Mouse (Mus musculus) hindbrain, embryonic 10.5 days (tissue): Measurements from ENCODE around the gene Eva1a. TPM values are rescaled to one million over a fixed set of nuclear protein-coding genes. Genes with fewer than 3 reads are reported as not detected.

Source experiments
- DNase-seq: peaks from one replicate; pipeline ENCODE4 v3.0.0-alpha.2; 2017; ENCODE audit warnings: low spot score
- H3K27ac ChIP-seq: fragments of 300-500 bp; sonication (generic); 2 replicates; pipeline ENCODE4 v1.5.1; 2016; ENCODE audit warnings: mild to moderate bottlenecking, moderate library complexity
- H3K27me3 ChIP-seq: fragments of 300-500 bp; sonication (generic); 2 replicates; pipeline ENCODE4 v1.6.1; 2016; ENCODE audit warnings: mild to moderate bottlenecking; ENCODE audit not compliant: poor library complexity, insufficient read depth, severe bottlenecking
- H3K36me3 ChIP-seq: fragments of 300-500 bp; sonication (generic); 2 replicates; pipeline ENCODE4 v1.6.1; 2016; ENCODE audit warnings: mild to moderate bottlenecking, moderate library complexity
- H3K4me1 ChIP-seq: fragments of 300-500 bp; sonication (generic); replicated peaks from 2 replicates; pipeline ENCODE4 v1.6.1; 2016; ENCODE audit warnings: mild to moderate bottlenecking
- H3K4me3 ChIP-seq: fragments of 300-500 bp; sonication (generic); 2 replicates; pipeline ENCODE4 v1.5.1; 2016; ENCODE audit warnings: mild to moderate bottlenecking, moderate library complexity
- H3K9me3 ChIP-seq: fragments of 300-500 bp; sonication (generic); 2 replicates; pipeline ENCODE4 v1.6.1; 2016; ENCODE audit warnings: mild to moderate bottlenecking, moderate library complexity
- whole genome bisulfite sequencing: fragments of 180-500 bp; shearing (Covaris S2); methylation state at CpG from one replicate; pipeline ENCODE4 v1.1.7; 2016; 5-methylcytosine and 5-hydroxymethylcytosine counted together
- polyA plus RNA-seq: library from polyadenylated mRNA; unstranded; fragments of >200 nt; fragmentation: Nextera tagmentation; extraction: Ambion mirVana; gene quantifications from 2 replicates; pipeline ENCODE4 v1.2.1, GENCODE M21; 2016

Gene Eva1a
- polyA plus RNA-seq, 1 experiment from 2014 or later = 3.3 TPM

DNA sequence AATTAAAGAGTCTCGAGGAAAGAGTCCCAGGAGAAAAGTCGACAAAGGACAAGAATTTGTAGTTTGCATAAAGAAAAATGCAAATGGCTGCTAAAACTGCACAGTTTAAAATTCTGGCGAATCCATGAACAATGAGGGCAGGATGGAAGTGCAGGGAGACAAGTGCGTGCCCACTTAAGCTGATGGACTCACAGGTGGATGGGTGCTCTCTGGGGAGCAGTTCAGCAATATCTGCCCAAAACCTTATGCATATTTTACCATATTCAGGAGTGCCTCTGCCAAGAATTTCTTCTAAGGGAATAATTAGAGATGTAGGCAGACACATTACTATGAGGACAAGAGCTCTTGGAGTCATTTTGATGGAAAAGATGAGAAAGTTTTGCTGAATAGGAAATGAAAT lies 35.5 kb downstream of the Eva1a start:
- Histone ChIP-seq H3K4me1 (no peaks in the 10 kb centered on the region), H3K4me3 (no peak overlapping the region), H3K9me3 (no peaks in the 10 kb centered on the region), H3K27me3 (no peaks in the 10 kb centered on the region), H3K36me3 (no peaks in the 10 kb centered on the region), H3K27ac (no peak overlapping the region)
- 87% methylated on average over 4 of the region's 4 CpGs for WGBS
- no peak for DNase-seq

DNA sequence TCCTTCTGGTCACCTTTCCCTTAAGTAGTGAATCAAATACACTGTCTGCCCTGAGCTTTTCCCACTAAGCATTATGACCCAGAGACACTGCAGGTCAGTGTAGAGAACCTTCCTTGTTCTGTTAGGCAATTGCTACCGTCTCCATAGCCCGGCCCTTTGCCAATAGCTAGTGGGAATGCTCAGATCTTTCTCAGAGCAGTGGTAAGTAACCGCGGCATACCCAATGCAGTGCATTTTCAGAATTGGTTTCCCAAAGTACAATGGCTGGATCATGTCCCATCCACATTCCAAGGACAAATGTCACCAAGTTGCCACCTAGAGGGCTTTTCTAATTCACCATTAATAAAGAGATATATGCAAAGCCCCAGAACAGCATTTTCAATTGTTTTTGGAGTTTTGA lies 38.0 kb downstream of the Eva1a start:
- WGBS = 92% methylated on average over 4 of the region's 4 CpGs
- Histone ChIP-seq H3K9me3 (no peaks in the 10 kb centered on the region), H3K36me3 (no peaks in the 10 kb centered on the region), H3K4me1 (no peaks in the 10 kb centered on the region), H3K27me3 (no peaks in the 10 kb centered on the region), H3K27ac (no peak overlapping the region), H3K4me3 (no peak overlapping the region)
- no peak for DNase-seq

DNA sequence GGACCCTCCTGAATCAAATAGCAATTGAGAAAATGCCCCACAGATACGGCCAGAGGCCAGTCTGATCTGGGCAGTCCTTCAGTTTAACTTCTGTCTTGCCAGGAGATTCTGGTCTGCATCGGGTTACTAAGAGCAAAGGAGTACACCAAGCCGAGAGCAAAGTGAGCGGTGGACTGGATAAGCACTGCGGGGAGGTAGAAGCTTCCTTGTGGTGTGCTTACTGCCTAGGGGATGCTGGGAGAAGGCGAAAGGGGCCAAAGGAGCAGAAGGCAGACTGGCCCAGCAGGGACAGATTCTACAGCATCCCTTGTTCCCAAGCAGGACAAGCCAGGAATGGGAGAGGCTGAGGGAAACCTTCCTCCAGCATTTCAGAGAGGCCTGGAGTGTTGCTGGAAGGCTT lies 42.8 kb downstream of the Eva1a start:
- WGBS = 74% methylated on average over 6 of the region's 6 CpGs
- H3K4me1 ChIP-seq = no peaks in the 10 kb centered on the region
- DNase-seq = no peak
- no peak overlapping the region for H3K27ac ChIP-seq
- no peaks in the 10 kb centered on the region for H3K36me3 ChIP-seq
- H3K27me3 ChIP-seq = no peaks in the 10 kb centered on the region
- H3K4me3 ChIP-seq = no peak overlapping the region
- H3K9me3 ChIP-seq = peaks cover 9% of the 10 kb centered on the region; the same call in 1 of the 2 replicates

DNA sequence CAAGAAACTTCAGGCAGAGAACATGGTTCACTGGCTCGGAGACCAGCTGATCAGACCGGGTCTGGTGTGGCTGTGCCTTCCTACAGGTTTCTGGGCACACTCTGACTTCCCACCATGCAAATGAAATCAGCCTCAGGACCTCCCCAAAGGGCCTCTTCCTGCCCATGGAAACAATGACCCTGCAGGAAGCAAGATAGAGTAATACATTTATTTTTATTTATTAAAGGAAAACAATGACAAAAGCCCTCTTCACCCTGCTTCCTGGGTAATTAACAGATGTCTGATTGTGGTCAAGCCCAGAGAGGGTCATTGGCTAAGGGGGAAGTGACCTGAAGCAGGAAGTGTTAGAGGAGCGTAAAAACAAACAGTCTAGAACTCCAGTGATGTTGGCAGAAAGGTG lies 43.4 kb downstream of the Eva1a start:
- Histone ChIP-seq H3K36me3 (no peaks in the 10 kb centered on the region), H3K27me3 (no peaks in the 10 kb centered on the region), H3K9me3 (peaks cover 9% of the 10 kb centered on the region; the same call in 1 of the 2 replicates), H3K27ac (no peak overlapping the region), H3K4me3 (no peak overlapping the region), H3K4me1 (no peaks in the 10 kb centered on the region)
- no peak for DNase-seq
- WGBS = 75% methylated on average over 3 of the region's 3 CpGs

DNA sequence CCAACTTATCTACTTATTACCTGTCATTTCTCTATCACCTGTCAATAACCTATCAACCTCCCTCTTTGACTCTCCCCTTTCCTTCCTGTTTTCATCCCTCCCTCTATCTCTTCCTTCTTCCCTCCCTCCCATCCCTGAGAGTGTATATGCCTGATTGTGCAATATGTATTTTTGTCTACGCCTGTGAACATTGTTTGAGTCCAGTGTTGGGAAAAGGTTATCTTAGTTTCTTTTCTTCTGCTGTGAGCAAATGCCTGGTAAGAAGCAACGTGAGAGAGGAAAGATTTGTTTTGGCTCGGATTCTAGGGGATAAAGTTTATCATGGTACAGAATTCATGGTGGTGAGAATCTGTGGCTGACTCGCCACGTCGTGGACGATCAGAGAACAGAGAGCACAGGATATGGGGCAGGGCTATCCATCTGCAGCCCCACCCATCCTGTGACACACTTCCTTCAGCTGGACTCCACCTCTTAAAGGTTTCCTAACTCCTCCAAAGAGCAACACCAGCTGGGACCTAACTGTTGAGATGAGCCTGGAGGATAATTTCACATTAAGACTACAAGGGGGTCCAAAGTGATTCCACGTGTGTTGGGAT lies 44.6 kb downstream of the Eva1a start:
- Histone ChIP-seq H3K27ac (no peak overlapping the region), H3K36me3 (no peaks in the 10 kb centered on the region), H3K4me1 (no peaks in the 10 kb centered on the region), H3K4me3 (no peak overlapping the region), H3K27me3 (peaks cover 6% of the 10 kb centered on the region), H3K9me3 (peaks cover 9% of the 10 kb centered on the region; the same call in 1 of the 2 replicates)
- no peak for DNase-seq
- 90% methylated on average over 8 of the region's 8 CpGs for WGBS

DNA sequence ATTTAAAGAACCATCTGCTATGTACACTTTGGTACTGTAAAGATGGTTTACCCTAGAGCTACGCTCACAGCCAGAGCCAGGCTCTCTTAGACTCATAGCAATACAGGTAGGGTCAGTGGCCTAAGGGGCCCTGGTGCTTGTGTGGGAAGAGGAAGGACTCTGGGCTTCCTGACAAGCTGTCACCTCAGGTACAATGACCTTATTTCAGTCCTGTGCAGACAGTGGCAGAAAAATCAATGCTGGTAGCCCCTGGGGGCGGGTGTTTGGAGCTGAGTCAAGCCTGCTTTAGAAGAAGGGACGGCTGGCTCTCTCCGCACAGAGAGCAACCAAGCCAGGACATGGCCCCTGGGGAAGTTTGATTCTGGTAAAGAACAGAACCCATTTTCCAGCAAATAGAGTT lies 47.3 kb downstream of the Eva1a start:
- WGBS = 69% methylated on average over 4 of the region's 4 CpGs
- no peaks in the 10 kb centered on the region for H3K36me3 ChIP-seq
- DNase-seq = no peak

DNA sequence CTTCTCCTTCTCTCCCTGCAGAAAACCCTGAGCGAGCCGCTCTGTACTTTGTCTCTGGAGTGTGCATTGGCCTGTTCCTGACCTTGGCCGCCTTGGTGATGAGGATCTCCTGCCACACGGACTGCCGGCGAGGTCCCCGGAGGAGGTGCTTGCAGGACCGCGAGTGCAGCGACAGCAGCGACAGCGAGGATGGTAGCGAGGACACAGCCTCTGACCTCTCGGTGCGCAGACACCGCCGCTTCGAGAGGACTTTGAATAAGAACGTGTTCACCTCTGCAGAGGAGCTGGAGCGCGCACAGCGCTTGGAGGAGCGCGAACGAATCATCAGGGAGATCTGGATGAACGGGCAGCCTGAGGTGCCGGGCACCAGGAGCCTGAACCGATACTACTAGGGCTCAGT lies 50.9 kb downstream of the Eva1a start:
- peaks cover 2% of the 10 kb centered on the region; the same call in 1 of the 2 replicates for H3K9me3 ChIP-seq
- H3K36me3 ChIP-seq = no peaks in the 10 kb centered on the region
- peak overlapping the region; percentile 51 for H3K4me3 ChIP-seq
- H3K27ac ChIP-seq = peak overlapping the region; percentile 74; the same call in 1 of the 2 replicates
- DNase-seq = peak; percentile 51
- peaks cover 42% of the 10 kb centered on the region for H3K27me3 ChIP-seq
- H3K4me1 ChIP-seq = peaks cover 11% of the 10 kb centered on the region
- WGBS = under 1% methylated on average over 28 of the region's 28 CpGs

More for the DNA sequence above, 47.3 kb downstream of the Eva1a start:
- Histone ChIP-seq H3K27ac (no peak overlapping the region), H3K9me3 (peaks cover 9% of the 10 kb centered on the region; the same call in 1 of the 2 replicates), H3K27me3 (peaks cover 32% of the 10 kb centered on the region), H3K4me1 (peaks cover 11% of the 10 kb centered on the region), H3K4me3 (no peak overlapping the region)

DNA sequence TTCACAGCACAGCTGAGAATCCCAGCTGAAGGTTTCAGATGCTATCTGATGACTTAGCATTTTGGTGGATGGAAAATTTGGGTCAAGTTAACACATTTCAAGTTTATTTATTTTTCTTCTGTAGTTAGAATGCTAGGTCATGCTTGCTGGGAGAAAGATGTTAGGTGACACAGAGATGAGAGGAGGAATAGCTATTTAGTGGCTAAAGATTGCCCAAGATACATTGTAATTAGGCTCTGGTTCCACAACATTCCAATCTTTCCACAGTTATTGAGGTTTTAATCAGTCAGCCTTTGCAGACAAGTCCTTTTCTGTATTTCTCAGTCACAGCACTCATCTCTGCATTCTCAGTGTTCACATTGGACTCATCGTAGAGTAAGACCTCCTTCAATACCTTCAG lies 56.9 kb downstream of the Eva1a start:
- no peak overlapping the region for H3K27ac ChIP-seq
- WGBS = 93% methylated on average over 1 of the region's 1 CpGs
- DNase-seq = no peak
- no peaks in the 10 kb centered on the region for H3K9me3 ChIP-seq
- peaks cover 14% of the 10 kb centered on the region for H3K27me3 ChIP-seq
- no peaks in the 10 kb centered on the region for H3K36me3 ChIP-seq
- no peaks in the 10 kb centered on the region for H3K4me1 ChIP-seq
- no peak overlapping the region for H3K4me3 ChIP-seq

DNA sequence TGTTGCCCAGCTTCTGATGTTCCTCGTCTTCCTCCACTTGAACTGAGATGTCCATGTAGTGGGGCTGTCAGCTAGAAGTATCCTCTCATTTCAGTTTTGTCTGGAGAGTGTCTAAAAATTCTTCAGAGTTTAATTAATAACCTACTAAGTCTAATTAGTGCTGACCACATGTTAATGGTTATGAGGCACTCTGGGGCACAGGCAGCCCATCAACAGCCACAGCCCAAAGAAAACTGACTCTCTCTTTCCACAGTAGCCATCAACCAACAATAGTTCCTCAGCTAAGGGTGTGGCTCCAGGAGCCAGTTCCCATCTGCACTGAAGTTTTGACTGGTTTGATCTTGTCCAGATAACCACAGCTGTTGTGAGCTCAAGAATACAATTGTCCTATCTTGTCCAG lies 57.6 kb downstream of the Eva1a start:
- Histone ChIP-seq H3K27ac (no peak overlapping the region), H3K27me3 (peaks cover 6% of the 10 kb centered on the region), H3K4me3 (no peak overlapping the region), H3K4me1 (no peaks in the 10 kb centered on the region), H3K9me3 (no peaks in the 10 kb centered on the region), H3K36me3 (no peaks in the 10 kb centered on the region)
- no peak for DNase-seq
- 91% methylated on average over 1 of the region's 1 CpGs for WGBS

DNA sequence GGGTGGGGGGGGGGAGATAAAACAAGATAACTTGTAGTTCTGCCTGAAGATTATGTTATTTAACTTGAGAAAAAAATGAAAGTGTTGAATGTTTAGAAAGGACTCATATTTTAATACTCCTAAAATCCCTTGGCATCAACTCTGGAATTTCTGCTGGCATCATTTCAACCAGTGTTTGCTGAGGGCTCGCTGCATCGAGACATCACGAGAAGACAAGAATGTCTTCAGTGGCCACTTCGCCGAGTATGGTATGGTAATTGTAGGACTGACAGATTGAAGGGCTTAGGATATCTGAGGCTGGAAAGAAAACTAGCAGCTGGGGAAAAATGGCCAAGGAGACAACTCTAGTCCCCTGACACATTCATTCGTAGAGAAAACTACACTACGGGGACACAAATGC lies 69.6 kb downstream of the Eva1a start:
- Histone ChIP-seq H3K4me1 (peaks cover 6% of the 10 kb centered on the region; the same call in 1 of the 2 replicates), H3K27ac (no peak overlapping the region), H3K36me3 (no peaks in the 10 kb centered on the region), H3K4me3 (no peak overlapping the region), H3K9me3 (no peaks in the 10 kb centered on the region), H3K27me3 (no peaks in the 10 kb centered on the region)
- WGBS = 93% methylated on average over 7 of the region's 7 CpGs
- no peak for DNase-seq

DNA sequence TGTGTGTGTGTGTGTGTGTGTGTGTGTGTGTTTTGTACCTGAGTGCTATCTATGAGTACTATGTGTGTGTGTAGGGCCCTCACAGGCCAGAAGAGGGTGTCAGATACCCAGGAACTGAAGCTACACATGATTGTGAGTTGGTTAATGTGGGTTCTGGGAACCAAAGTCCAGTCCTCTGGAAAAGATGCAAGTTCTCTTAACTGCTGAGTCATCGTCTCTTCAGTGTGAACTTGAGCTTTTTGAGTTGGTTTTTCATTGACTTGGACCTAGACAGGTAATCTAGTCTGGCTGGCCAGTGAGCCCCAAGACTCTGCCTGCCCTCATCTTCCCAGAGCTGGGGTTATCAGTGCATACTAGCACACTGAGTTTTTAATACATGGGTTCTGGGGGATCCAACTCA lies 70.3 kb downstream of the Eva1a start:
- Histone ChIP-seq H3K4me3 (no peak overlapping the region), H3K27me3 (no peaks in the 10 kb centered on the region), H3K9me3 (no peaks in the 10 kb centered on the region), H3K4me1 (peaks cover 8% of the 10 kb centered on the region; the same call in 1 of the 2 replicates), H3K36me3 (no peaks in the 10 kb centered on the region), H3K27ac (no peak overlapping the region)
- 95% methylated on average over 1 of the region's 1 CpGs for WGBS
- no peak for DNase-seq

DNA sequence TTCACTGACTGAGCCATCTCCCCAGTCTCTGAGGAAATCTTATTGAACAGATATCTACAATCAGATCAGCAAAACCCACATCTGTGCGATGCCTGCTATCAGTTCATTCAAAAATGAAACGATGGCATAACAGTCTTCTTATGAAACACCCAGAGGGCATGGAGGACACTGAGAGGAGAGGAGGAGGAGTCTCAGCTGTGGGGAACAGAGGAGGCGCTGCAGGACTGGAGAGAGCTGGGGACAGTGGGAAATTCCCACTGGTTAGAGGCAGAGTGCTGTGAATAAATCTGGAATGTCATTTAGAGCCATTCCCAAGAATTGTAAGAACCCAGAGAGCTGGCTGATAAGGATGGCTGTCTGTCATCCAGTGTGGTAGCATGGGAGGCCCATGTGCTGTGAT lies 70.7 kb downstream of the Eva1a start:
- no peaks in the 10 kb centered on the region for H3K27me3 ChIP-seq
- no peak for DNase-seq
- 87% methylated on average over 3 of the region's 3 CpGs for WGBS
- no peak overlapping the region for H3K4me3 ChIP-seq
- H3K36me3 ChIP-seq = no peaks in the 10 kb centered on the region
- H3K27ac ChIP-seq = no peak overlapping the region
- no peaks in the 10 kb centered on the region for H3K9me3 ChIP-seq
- H3K4me1 ChIP-seq = peaks cover 10% of the 10 kb centered on the region; the same call in 1 of the 2 replicates

DNA sequence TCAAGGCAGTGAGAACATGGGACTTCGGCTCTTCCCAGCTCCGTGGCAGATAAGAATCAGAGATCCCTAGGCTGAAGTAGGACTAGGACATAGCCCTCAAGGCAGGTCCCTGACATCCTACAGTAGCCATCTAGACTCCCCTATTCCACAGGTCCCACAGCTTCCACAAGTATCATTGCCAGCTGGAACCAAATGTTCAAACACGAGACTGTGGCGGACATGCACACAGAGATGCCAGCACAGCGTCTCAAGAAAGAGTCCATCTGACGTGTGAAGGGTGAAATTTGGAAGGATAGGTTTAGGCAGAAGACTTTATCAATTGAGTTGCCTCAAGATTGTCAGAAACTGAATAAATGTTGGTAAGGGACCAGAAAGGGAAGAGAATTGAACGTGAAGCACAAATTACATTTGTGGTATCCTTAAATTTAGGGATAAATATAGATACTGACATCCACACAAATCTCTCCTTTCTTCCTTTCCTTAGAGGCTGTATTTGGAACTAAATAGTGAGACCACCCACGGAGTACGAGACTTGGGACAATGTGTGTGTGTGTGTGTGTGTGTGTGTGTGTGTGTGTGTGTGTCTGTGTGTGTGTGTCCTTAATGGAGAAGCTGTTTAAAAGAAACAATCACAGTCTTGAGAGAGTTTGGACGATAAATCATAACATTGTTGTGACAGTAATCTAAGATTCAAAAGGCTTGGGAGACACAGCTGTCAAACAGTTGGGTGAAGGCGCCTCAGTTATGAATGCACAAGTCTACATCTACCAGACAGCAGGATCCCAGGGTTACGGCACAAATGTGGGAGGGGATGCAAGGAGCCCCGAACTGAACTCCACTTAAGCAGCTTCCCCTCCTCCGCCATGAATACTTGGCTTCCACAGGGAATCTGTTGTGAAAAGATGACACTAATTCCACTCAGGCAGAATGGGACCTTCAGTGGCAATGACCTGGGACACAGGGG lies 71.6 kb downstream of the Eva1a start:
- no peak for DNase-seq
- Histone ChIP-seq H3K27ac (no peak overlapping the region), H3K4me3 (no peak overlapping the region), H3K27me3 (no peaks in the 10 kb centered on the region), H3K4me1 (peaks cover 10% of the 10 kb centered on the region; the same call in 1 of the 2 replicates), H3K36me3 (no peaks in the 10 kb centered on the region), H3K9me3 (no peaks in the 10 kb centered on the region)
- WGBS = 80% methylated on average over 14 of the region's 14 CpGs
